Mouse (Mus musculus): Measurements from ENCODE around the gene Eif3k. TPM values are rescaled to one million over a fixed set of nuclear protein-coding genes. Genes with fewer than 3 reads are reported as not detected.

The Eif3k gene
- total RNA-seq (2021) = 100 to 1,000 TPM; 196 to 199 TPM
- long read RNA-seq, experiment 1, transcript Eif3k-201 (8 exons, 774 nt) = major isoform, 75 of 88 reads
- long read RNA-seq, experiment 1, partial matches to known transcripts = 3 of 88 reads
- long read RNA-seq, experiment 1, other reads (novel, unspliced or antisense) = 8 of 88 reads
- long read RNA-seq, experiment 2, transcript Eif3k-201 (8 exons, 774 nt) = major isoform, 52 of 64 reads
- long read RNA-seq, experiment 2, partial matches to known transcripts = 7 of 64 reads
- long read RNA-seq, experiment 2, other reads (novel, unspliced or antisense) = 4 of 64 reads

GRCm38 (mm10) chr7:28981651-28982273, at the start of gene Eif3k, which contains the start of gene Map4k1:
Gene Eif3k, minus strand, starts transcription at chr7:28981864.
Gene Map4k1, plus strand, starts transcription at chr7:28982050.
- DNase-seq (ENCODE audit: low spot score in 2 of 2) = peak; percentile 96 to 98

GRCm38 (mm10) chr7:29029690-29030656, 48.3 kb upstream of the Eif3k start:
- DNase-seq (ENCODE audit: low spot score in 2 of 2) = no peak

GRCm38 (mm10) chr7:29028761-29029160, 47.1 kb upstream of the Eif3k start:
- DNase-seq (ENCODE audit: low spot score in 2 of 2) = no peak

GRCm38 (mm10) chr7:29026811-29027210, 45.1 kb upstream of the Eif3k start:
- no peak for DNase-seq (ENCODE audit: low spot score in 2 of 2)

- DNase-seq (ENCODE audit: low spot score in 2 of 2) = peak in 1 of 2 experiments; percentile 8
Observed at GRCm38 (mm10) chr7:29026195-29026594, 44.5 kb upstream of the Eif3k start.

GRCm38 (mm10) chr7:29025566-29025965, 43.9 kb upstream of the Eif3k start:
- DNase-seq (ENCODE audit: low spot score in 2 of 2) = no peak

- DNase-seq (ENCODE audit: low spot score in 2 of 2) = no peak
Observed at GRCm38 (mm10) chr7:29023514-29023913, 41.9 kb upstream of the Eif3k start.

GRCm38 (mm10) chr7:29022479-29022878, 40.8 kb upstream of the Eif3k start:
- peak in 1 of 2 experiments; percentile 53 for DNase-seq (ENCODE audit: low spot score in 2 of 2)

GRCm38 (mm10) chr7:29019447-29020220, 38.0 kb upstream of the Eif3k start:
- no peak for DNase-seq (ENCODE audit: low spot score in 2 of 2)

GRCm38 (mm10) chr7:29017222-29017621, 35.6 kb upstream of the Eif3k start:
- DNase-seq (ENCODE audit: low spot score in 2 of 2) = no peak

GRCm38 (mm10) chr7:29016440-29016839, 34.8 kb upstream of the Eif3k start:
- DNase-seq (ENCODE audit: low spot score in 2 of 2) = no peak

- no peak for DNase-seq (ENCODE audit: low spot score in 2 of 2)
Observed at GRCm38 (mm10) chr7:29014984-29015383, 33.3 kb upstream of the Eif3k start.

GRCm38 (mm10) chr7:29008714-29009113, 27.1 kb upstream of the Eif3k start:
- no peak for DNase-seq (ENCODE audit: low spot score in 2 of 2)

- DNase-seq (ENCODE audit: low spot score in 2 of 2) = no peak
Observed at GRCm38 (mm10) chr7:29008171-29008570, 26.5 kb upstream of the Eif3k start.

GRCm38 (mm10) chr7:29007224-29008101, 25.8 kb upstream of the Eif3k start:
- DNase-seq (ENCODE audit: low spot score in 2 of 2) = peak in 1 of 2 experiments; percentile 10

- DNase-seq (ENCODE audit: low spot score in 2 of 2) = peak; percentile 14 to 40
Observed at GRCm38 (mm10) chr7:29000651-29001605, 19.3 kb upstream of the Eif3k start.

GRCm38 (mm10) chr7:28993402-28993801, 11.7 kb upstream of the Eif3k start:
- DNase-seq (ENCODE audit: low spot score in 2 of 2) = no peak

GRCm38 (mm10) chr7:28992997-28993396, 11.3 kb upstream of the Eif3k start:
- no peak for DNase-seq (ENCODE audit: low spot score in 2 of 2)

GRCm38 (mm10) chr7:28991616-28992015, 10.0 kb upstream of the Eif3k start:
- DNase-seq (ENCODE audit: low spot score in 2 of 2) = no peak
